Mouse (Mus musculus) lung, adult 2 months (tissue): ENCODE data around the gene Atp6v0a1. TPM values are rescaled to one million over a fixed set of nuclear protein-coding genes. Genes with fewer than 3 reads are reported as not detected.

Source experiments
- DNase-seq: peaks from one replicate; pipeline ENCODE4 v3.0.0; 2022
- H3K4me1 ChIP-seq: fragments of 200-500 bp; 2 replicates; pipeline ENCODE4 v1.6.1; 2011; ENCODE audit warnings: low read length; ENCODE audit not compliant: control insufficient read depth, insufficient read depth
- H3K4me3 ChIP-seq: fragments of 200-500 bp; replicated peaks from 2 replicates; pipeline ENCODE3; 2011; ENCODE audit warnings: low read depth, mild to moderate bottlenecking, control low read depth, low read length; ENCODE audit errors: extremely low read depth
- CTCF ChIP-seq: fragments of 200-500 bp; IDR thresholded peaks from 2 replicates; pipeline ENCODE4 v1.5.1; 2011; ENCODE audit warnings: mild to moderate bottlenecking, low read length, control low read depth; ENCODE audit not compliant: insufficient read depth
- POLR2A ChIP-seq: fragments of 200-500 bp; IDR thresholded peaks from 2 replicates; pipeline ENCODE4 v1.6.1; 2011; ENCODE audit warnings: low read depth, mild to moderate bottlenecking, control low read depth, low read length, borderline replicate concordance; ENCODE audit errors: extremely low read depth
- WGBS: fragments of 180-500 bp; shearing (Covaris S2); methylation state at CpG from one replicate; pipeline ENCODE4 v1.1.7; 2018; 5-methylcytosine and 5-hydroxymethylcytosine counted together
- polyA plus RNA-seq: library from polyadenylated mRNA; depleted of rRNA; stranded (reverse); fragments of >200 nt; gene quantifications from 2 replicates; pipeline ENCODE4 v1.2.3, GENCODE M21; 2012; rRNA removed

The Atp6v0a1 gene
- 81.9 and 102 TPM in 2 replicates for polyA plus RNA-seq

- WGBS = under 1% methylated on average over 44 of the region's 44 CpGs
These were observed at the start of gene Atp6v0a1 for GRCm38 (mm10) chr11:101009046-101009887. TSS of gene Atp6v0a1 (plus strand) at chr11:101009452.

GRCm38 (mm10) chr11:100959464-100959810 is 49.8 kb upstream of the Atp6v0a1 start:
- DNase-seq = peak; percentile 66
- H3K4me3 ChIP-seq = no peak overlapping the region
- peaks cover 49% of the 10 kb centered on the region for H3K4me1 ChIP-seq
- TF ChIP-seq CTCF = peak; percentile 52
- TF ChIP-seq POLR2A = no peak
- 7% methylated on average over 14 of the region's 14 CpGs for WGBS

More at GRCm38 (mm10) chr11:101009046-101009887, at the start of gene Atp6v0a1:
- peak; percentile 96 for DNase-seq
- TF ChIP-seq CTCF (no peak), POLR2A (0 out of 2 replicates have a peak, but pooled peaks have one; percentile 91)
- Histone ChIP-seq H3K4me1 (peaks cover 4% of the 10 kb centered on the region), H3K4me3 (peak within 1 kb of the TSS; percentile 89)

- no peak for DNase-seq
- Histone ChIP-seq H3K4me1 (peaks cover 53% of the 10 kb centered on the region), H3K4me3 (no peak overlapping the region)
- 19% methylated on average over 3 of the region's 3 CpGs for WGBS
- no peak for TF ChIP-seq POLR2A
- no peak for TF ChIP-seq CTCF
These were observed 49.4 kb upstream of the Atp6v0a1 start for GRCm38 (mm10) chr11:100959826-100960225.

GRCm38 (mm10) chr11:100960540-100960939 is 48.7 kb upstream of the Atp6v0a1 start:
- Histone ChIP-seq H3K4me3 (no peak overlapping the region), H3K4me1 (peaks cover 57% of the 10 kb centered on the region)
- DNase-seq = peak; percentile 74
- 15% methylated on average over 6 of the region's 6 CpGs for WGBS
- TF ChIP-seq CTCF = no peak
- peak; percentile 34; the same call in 1 of the 2 replicates for TF ChIP-seq POLR2A

GRCm38 (mm10) chr11:100962371-100962911 is 46.8 kb upstream of the Atp6v0a1 start:
- H3K4me1 ChIP-seq = peaks cover 52% of the 10 kb centered on the region
- TF ChIP-seq CTCF (no peak), POLR2A (no peak)
- no peak overlapping the region for H3K4me3 ChIP-seq
- DNase-seq = peak; percentile 54
- 14% methylated on average over 9 of the region's 9 CpGs for WGBS

- H3K4me1 ChIP-seq = peaks cover 49% of the 10 kb centered on the region
- no peak overlapping the region for H3K4me3 ChIP-seq
- DNase-seq = peak; percentile 54
- TF ChIP-seq CTCF = no peak
- no peak for TF ChIP-seq POLR2A
- 24% methylated on average over 9 of the region's 9 CpGs for WGBS
These were observed 45.6 kb upstream of the Atp6v0a1 start for GRCm38 (mm10) chr11:100963647-100964046.

- Histone ChIP-seq H3K4me1 (peaks cover 44% of the 10 kb centered on the region), H3K4me3 (no peak overlapping the region)
- WGBS = 51% methylated on average over 7 of the region's 7 CpGs
- TF ChIP-seq POLR2A (0 out of 2 replicates have a peak, but pooled peaks have one; percentile 4), CTCF (no peak)
- peak; percentile 32 for DNase-seq
These were observed 45.1 kb upstream of the Atp6v0a1 start for GRCm38 (mm10) chr11:100964180-100964579.

- peak overlapping the region; percentile 11 for H3K4me3 ChIP-seq
- H3K4me1 ChIP-seq = peaks cover 40% of the 10 kb centered on the region
- DNase-seq = peak; percentile 23
- TF ChIP-seq POLR2A = no peak
- no peak for TF ChIP-seq CTCF
- WGBS = 51% methylated on average over 6 of the region's 6 CpGs
These were observed 44.2 kb upstream of the Atp6v0a1 start for GRCm38 (mm10) chr11:100964901-100965542.

GRCm38 (mm10) chr11:100965760-100966159 is 43.5 kb upstream of the Atp6v0a1 start:
- H3K4me3 ChIP-seq = peak overlapping the region; percentile 11
- DNase-seq = no peak
- TF ChIP-seq POLR2A = 0 out of 2 replicates have a peak, but pooled peaks have one; percentile 7
- no peak for TF ChIP-seq CTCF
- peaks cover 36% of the 10 kb centered on the region for H3K4me1 ChIP-seq
- WGBS = 34% methylated on average over 6 of the region's 6 CpGs
